Mouse (Mus musculus): ENCODE data around the gene Tpp1.

GRCm38 (mm10) chr7:105726144-105726979 lies 25.7 kb downstream of the Tpp1 start:
- TF ChIP-seq CTCF (conservative IDR thresholded peaks at IDR 0.05 in 1 of 2, IDR thresholded peaks at IDR 0.05 in 1 of 2; ENCODE audit: low read depth in 2 of 2, low read length in 2 of 2) (peak; percentile 63 to 90), SMC3 (IDR thresholded peaks at IDR 0.05; ENCODE audit: low read depth, low read length) (peak; percentile 77), POLR2A (IDR thresholded peaks at IDR 0.05; ENCODE audit: low read depth, low read length) (no peak), CHD1 (IDR thresholded peaks at IDR 0.05; ENCODE audit: low read depth, low read length) (no peak), ZC3H11A (IDR thresholded peaks at IDR 0.05; ENCODE audit: low read depth, low read length) (0 out of 2 replicates have a peak, but pooled peaks have one; percentile 14), MAFK (IDR thresholded peaks at IDR 0.05; ENCODE audit: insufficient replicate concordance, low read length) (no peak), EP300 (IDR thresholded peaks at IDR 0.05; ENCODE audit: low read length) (no peak), USF1 (IDR thresholded peaks at IDR 0.05; ENCODE audit: low read depth, low read length) (no peak), NRF1 (IDR thresholded peaks at IDR 0.05; ENCODE audit: low read depth, low read length) (no peak), UBTF (IDR thresholded peaks at IDR 0.05; ENCODE audit: low read depth, low read length) (no peak), HCFC1 (IDR thresholded peaks at IDR 0.05; ENCODE audit: low read depth, low read length) (no peak), KAT2A (IDR thresholded peaks at IDR 0.05; ENCODE audit: insufficient replicate concordance, low read length) (no peak), TCF12 (IDR thresholded peaks at IDR 0.05; ENCODE audit: low read depth, low read length) (no peak), USF2 (conservative IDR thresholded peaks at IDR 0.05; ENCODE audit: low read depth, low read length) (no peak)

Measured in CH12.LX (cell line).